Mouse (Mus musculus) midbrain, embryonic 15.5 days (tissue): Measurements from ENCODE around the gene Fetub. TPM values are rescaled to one million over a fixed set of nuclear protein-coding genes. Genes with fewer than 3 reads are reported as not detected.
"Not testable (repeated sequence)": the region's sequence is repeated elsewhere in the genome, so short reads cannot be mapped to it uniquely, and the experiment has no call there.

Experiments
- ATAC-seq: fragments of 200-750 bp; cut with Nextera tagmentation; replicated peaks from 2 replicates; pipeline ENCODE4 v1.8.0; 2017; ENCODE audit warnings: moderate TSS enrichment
- H3K27ac ChIP-seq: fragments of 300-500 bp; sonication (generic); 2 replicates; pipeline ENCODE4 v1.5.1; 2015; ENCODE audit warnings: mild to moderate bottlenecking, inconsistent platforms
- H3K27me3 ChIP-seq: fragments of 300-500 bp; sonication (generic); replicated peaks from 2 replicates; pipeline ENCODE4 v1.6.1; 2015; ENCODE audit warnings: inconsistent platforms
- H3K36me3 ChIP-seq: fragments of 300-500 bp; sonication (generic); replicated peaks from 2 replicates; pipeline ENCODE4 v1.6.1; 2015; ENCODE audit warnings: inconsistent platforms
- H3K4me1 ChIP-seq: fragments of 300-500 bp; sonication (generic); 2 replicates; pipeline ENCODE4 v1.6.1; 2015; ENCODE audit warnings: inconsistent platforms
- H3K4me2 ChIP-seq: fragments of 300-500 bp; sonication (generic); 2 replicates; pipeline ENCODE4 v1.6.1; 2015; ENCODE audit warnings: inconsistent platforms, mild to moderate bottlenecking, moderate library complexity
- H3K4me3 ChIP-seq: fragments of 300-500 bp; sonication (generic); 2 replicates; pipeline ENCODE4 v1.5.1; 2015; ENCODE audit warnings: mild to moderate bottlenecking, inconsistent platforms
- H3K9ac ChIP-seq: fragments of 300-500 bp; sonication (generic); 2 replicates; pipeline ENCODE4 v1.6.1; 2015; ENCODE audit warnings: mild to moderate bottlenecking, inconsistent platforms
- H3K9me3 ChIP-seq: fragments of 300-500 bp; sonication (generic); 2 replicates; pipeline ENCODE4 v1.6.1; 2016; ENCODE audit warnings: inconsistent platforms
- WGBS: fragments of 180-500 bp; shearing (Covaris S2); methylation state at CpG from one replicate; pipeline ENCODE4 v1.1.7; 2015; ENCODE audit warnings: mixed read lengths; 5-methylcytosine and 5-hydroxymethylcytosine counted together
- polyA plus RNA-seq: library from polyadenylated mRNA; unstranded; fragments of >200 nt; fragmentation: Nextera tagmentation; extraction: Ambion mirVana; gene quantifications from 2 replicates; pipeline ENCODE4 v1.2.1, GENCODE M21; 2015

The Fetub gene
- polyA plus RNA-seq, 1 experiment from 2014 or later: not detected

DNA sequence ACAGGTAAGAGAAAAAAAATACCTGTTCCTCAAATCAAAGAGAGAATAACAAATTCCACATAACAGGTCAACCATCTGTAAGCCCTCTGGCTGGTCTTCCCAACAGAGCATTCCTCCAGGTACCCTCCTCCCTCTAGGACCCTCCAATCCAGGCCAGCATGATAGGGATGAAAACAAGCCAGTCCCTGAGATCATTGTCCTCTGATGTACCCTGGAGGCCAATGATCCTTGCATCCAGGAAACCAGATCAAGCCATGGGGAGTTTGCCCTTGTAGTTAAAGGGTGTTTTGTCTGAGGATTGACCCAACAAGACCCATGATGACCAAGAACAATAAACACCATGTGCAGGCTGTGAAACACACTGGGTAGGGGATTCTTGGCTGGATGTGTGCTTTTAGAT, 3.9 kb upstream of the Fetub start:
- Histone ChIP-seq H3K27me3 (no peaks in the 10 kb centered on the region), H3K9me3 (no peaks in the 10 kb centered on the region), H3K4me2 (no peak overlapping the region), H3K36me3 (no peaks in the 10 kb centered on the region), H3K4me3 (no peak overlapping the region), H3K27ac (no peak overlapping the region), H3K4me1 (no peaks in the 10 kb centered on the region), H3K9ac (no peak overlapping the region)
- ATAC-seq: no peak

DNA sequence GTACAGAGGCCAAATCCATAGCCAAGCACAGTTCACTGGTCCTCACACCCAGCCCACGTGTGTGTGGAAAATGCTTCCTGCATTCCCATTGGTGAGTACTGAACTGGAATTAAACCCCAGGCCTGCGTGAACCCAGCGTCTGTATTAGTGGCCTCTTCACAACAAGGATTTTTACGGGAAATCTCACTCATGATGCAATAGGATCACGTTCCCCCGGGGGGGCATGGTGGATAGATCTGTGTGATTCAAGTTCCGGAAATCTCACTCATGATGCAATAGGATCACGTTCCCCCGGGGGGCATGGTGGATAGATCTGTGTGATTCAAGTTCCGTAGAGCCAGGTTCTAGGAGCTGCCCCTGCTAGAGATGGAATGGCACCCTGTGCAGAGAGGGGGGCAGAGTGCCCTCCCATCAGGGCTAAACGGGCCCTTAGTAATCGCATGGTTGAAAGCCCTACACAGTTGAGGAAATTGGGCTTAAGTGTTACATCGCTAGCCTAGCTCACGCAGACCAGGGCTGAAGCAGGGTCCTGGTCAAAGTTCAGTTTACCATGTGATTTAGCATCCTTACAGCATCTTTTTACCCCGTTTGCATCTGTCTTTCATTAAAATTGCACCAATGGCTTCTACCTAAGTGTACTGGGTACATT, 654 bp downstream of the Fetub start:
- WGBS: 69% methylated on average over 15 of the region's 15 CpGs
- H3K27me3 ChIP-seq: no peaks in the 10 kb centered on the region
- no peaks in the 10 kb centered on the region for H3K36me3 ChIP-seq
- no peaks in the 10 kb centered on the region for H3K9me3 ChIP-seq
- ATAC-seq: no peak
- H3K9ac ChIP-seq: no peak overlapping the region
- no peak overlapping the region for H3K4me3 ChIP-seq
- H3K4me1 ChIP-seq: no peaks in the 10 kb centered on the region
- H3K27ac ChIP-seq: no peak overlapping the region
- no peak overlapping the region for H3K4me2 ChIP-seq

DNA sequence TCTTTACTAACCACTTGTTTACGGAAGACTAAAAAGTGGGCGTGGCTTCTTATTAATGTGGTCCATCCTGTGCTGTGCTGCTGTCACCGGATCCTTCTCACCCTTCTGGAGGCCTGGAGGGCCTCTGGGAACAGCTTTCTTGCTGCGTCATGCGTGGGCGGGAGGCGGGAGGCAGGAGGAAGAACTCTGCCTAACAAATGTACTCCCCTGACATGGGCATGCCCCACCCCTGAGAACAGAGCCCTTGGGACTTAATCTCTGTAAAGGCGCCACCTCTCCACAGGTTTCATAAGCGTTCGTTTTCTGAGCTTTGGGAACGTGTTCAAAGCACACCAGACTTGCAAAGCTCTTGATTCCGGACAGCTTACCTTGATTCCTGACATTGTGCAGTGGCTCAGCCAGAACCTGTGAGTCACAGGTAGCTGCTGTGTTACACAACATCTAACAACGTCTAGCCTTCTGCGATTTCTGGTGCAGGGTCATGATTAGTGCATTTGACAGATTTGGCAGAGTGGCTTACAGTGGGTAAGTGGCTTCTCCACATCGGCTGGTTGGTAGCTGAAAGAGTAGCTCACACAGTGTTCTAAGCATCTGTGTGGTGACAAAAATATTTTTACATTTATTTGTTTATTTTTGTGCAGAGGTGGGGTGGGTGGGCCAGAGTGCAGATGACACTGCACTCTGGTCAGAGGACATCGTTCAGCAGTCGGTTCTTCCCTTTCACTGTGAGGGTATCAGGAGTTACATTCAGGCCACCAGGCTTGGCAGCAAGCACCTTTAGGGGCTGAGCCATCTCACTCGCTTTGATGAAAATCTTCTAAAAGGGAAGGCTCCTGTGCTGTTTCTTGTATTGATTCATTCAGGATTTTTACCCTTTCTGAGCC, 2.1 kb downstream of the Fetub start:
- 73% methylated on average over 18 of the region's 18 CpGs for WGBS
- no peaks in the 10 kb centered on the region for H3K9me3 ChIP-seq
- no peaks in the 10 kb centered on the region for H3K4me1 ChIP-seq
- no peaks in the 10 kb centered on the region for H3K36me3 ChIP-seq
- H3K27ac ChIP-seq: no peak overlapping the region
- no peak overlapping the region for H3K4me3 ChIP-seq
- H3K27me3 ChIP-seq: no peaks in the 10 kb centered on the region
- no peak overlapping the region for H3K4me2 ChIP-seq
- H3K9ac ChIP-seq: no peak overlapping the region
- no peak for ATAC-seq

DNA sequence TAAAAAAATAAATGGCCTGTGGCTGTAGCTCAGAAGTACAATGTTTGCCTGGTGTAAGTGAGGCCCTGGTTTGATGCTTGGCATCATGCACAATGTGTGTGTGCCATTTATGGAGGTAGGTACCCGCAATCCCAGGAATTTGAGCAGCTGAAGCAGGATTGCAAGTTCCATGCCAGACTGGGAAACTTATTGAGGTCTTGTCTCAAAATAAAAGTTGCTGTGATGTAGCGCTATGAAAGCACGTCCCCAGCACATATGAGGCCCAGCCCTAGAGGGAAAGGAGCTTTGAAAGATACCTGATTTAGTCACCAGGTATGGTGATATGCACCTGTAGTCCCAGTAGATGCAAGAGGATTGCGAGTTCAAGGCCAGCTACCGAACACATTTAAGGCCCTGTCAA, 3.6 kb downstream of the Fetub start:
- Histone ChIP-seq H3K9ac (no peak overlapping the region), H3K4me1 (no peaks in the 10 kb centered on the region), H3K4me3 (no peak overlapping the region), H3K36me3 (no peaks in the 10 kb centered on the region), H3K4me2 (no peak overlapping the region), H3K27me3 (no peaks in the 10 kb centered on the region), H3K9me3 (no peaks in the 10 kb centered on the region), H3K27ac (no peak overlapping the region)
- ATAC-seq: no peak
- WGBS: 90% methylated on average over 5 of the region's 5 CpGs

DNA sequence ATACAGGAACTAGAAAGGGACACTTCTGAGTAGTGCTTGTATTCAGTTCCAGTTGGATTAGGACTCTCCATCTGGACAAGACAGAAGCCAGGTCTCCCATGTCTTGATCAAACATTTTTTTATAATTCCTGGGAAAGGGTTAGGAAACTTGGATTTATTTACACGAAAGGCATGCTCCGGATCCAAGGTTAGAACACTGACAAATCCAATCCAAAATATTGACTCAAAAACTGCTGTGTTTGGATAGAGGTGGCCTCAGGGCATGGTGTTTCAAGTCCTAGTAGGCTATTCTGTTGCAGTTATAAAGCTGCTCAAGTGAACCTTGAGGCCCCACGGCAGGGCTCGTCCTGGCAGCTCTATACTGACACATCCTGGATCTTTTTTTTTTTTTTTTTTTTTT, 4.3 kb downstream of the Fetub start:
- no peak overlapping the region for H3K9ac ChIP-seq
- no peaks in the 10 kb centered on the region for H3K27me3 ChIP-seq
- no peak overlapping the region for H3K4me2 ChIP-seq
- ATAC-seq: no peak
- no peaks in the 10 kb centered on the region for H3K4me1 ChIP-seq
- H3K27ac ChIP-seq: no peak overlapping the region
- 81% methylated on average over 4 of the region's 4 CpGs for WGBS
- no peak overlapping the region for H3K4me3 ChIP-seq
- H3K9me3 ChIP-seq: no peaks in the 10 kb centered on the region
- no peaks in the 10 kb centered on the region for H3K36me3 ChIP-seq

DNA sequence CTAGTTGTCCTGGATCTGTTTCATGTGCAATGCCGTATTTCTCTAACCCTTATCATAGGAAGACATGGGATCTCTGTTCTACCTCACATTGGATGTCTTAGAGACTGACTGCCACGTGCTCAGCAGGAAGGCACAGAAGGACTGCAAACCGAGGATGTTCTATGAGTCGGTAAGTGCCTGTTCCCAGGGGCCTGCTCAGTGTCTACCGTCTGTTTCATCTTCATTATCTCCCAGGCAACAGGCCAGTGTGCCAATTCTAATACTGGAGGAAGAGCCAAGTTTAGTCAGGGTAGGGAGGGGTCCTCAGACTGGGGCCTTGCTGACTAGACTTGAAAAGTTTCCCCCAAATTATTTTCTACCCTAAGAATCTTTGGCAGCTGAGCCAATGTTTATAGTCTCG, 11.4 kb downstream of the Fetub start:
- no peaks in the 10 kb centered on the region for H3K9me3 ChIP-seq
- ATAC-seq: no peak
- H3K4me3 ChIP-seq: no peak overlapping the region
- H3K9ac ChIP-seq: no peak overlapping the region
- H3K4me1 ChIP-seq: no peaks in the 10 kb centered on the region
- H3K36me3 ChIP-seq: no peaks in the 10 kb centered on the region
- WGBS: 63% methylated on average over 6 of the region's 6 CpGs
- H3K27me3 ChIP-seq: no peaks in the 10 kb centered on the region
- H3K27ac ChIP-seq: no peak overlapping the region
- no peak overlapping the region for H3K4me2 ChIP-seq

DNA sequence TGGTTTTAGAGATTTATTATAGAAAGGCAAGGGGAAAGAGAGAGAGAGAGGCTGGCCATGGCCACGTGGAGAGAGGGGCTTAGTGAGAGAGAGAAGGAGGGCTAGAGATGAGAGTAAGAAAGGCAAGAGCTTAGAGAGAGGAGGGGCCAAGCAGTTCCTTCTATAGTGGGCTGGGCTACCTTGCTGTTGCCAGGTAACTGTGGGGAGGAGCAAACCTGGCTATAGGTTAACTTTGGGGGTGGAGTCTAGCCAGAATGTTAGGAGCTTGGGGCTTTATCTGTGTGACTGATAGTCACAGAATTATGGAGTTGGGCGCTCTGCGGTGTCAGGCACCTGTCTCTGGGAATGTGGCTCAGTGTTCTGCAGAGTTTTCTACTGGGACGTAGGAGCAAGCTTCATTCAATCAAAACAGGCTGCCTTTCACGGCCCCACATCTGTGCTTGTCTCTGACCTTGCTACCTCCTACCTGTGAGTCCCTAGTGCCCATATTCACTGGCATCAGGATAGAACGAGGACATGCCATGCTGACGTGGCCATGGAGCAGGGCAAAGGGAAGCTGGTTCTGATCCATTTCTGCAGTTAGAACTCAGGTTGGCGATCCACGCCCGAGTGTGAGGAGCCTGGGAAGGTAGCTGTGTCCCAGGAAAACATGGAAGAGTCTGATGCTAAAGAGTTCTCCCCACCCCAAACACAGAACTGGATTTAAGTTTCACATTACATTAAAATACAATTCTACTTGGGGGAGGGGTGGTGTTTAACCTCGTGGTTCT, 13.5 kb downstream of the Fetub start:
- Histone ChIP-seq H3K27ac (no peak overlapping the region), H3K9ac (no peak overlapping the region), H3K4me2 (no peak overlapping the region), H3K9me3 (no peaks in the 10 kb centered on the region), H3K4me1 (no peaks in the 10 kb centered on the region), H3K27me3 (no peaks in the 10 kb centered on the region), H3K4me3 (no peak overlapping the region), H3K36me3 (no peaks in the 10 kb centered on the region)
- ATAC-seq: no peak
- 86% methylated on average over 11 of the region's 11 CpGs for WGBS

DNA sequence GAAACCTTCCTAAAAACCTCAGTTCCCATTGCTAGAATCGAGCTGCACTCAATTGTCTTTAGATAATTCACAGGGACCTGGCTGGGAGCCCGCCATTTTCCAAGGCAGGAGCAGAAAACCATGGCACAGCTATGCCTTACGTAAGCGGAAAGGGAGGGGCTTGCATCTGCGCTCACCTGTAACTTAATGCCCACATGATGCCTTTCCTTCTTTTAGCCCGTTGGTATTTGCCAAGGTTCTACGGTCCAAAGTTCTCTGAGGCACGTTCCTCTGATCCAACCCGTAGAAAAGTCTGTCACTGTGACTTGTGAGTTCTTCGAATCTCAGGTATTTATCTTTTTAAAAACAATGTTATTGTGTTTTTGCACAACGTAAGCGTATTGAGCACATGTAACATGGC, 19.5 kb downstream of the Fetub start:
- Histone ChIP-seq H3K4me1 (no peaks in the 10 kb centered on the region), H3K4me3 (no peak overlapping the region), H3K9ac (no peak overlapping the region), H3K36me3 (no peaks in the 10 kb centered on the region), H3K9me3 (no peaks in the 10 kb centered on the region), H3K27me3 (no peaks in the 10 kb centered on the region), H3K4me2 (no peak overlapping the region), H3K27ac (no peak overlapping the region)
- WGBS: 91% methylated on average over 12 of the region's 12 CpGs
- no peak for ATAC-seq

DNA sequence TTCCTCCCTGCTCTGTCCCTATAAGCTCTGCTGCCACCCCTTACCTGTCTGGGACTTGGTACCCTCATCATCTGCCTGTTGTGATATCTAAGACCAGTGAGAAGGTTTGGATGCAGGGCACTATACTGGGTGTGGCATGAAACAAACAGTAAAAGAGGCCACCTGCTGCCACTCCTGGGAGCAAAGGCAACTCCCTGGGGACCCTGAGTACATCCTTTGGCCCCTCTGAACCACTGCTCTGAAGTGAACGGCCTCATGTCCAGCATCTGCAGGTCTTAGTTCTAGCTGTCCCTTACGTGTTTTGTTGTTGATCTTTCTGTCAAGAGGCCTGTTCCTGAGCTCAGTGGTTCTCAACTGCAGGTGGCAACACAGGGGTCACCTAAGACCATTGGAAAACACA, 20.4 kb downstream of the Fetub start:
- Histone ChIP-seq H3K4me3 (no peak overlapping the region), H3K27ac (no peak overlapping the region), H3K4me2 (no peak overlapping the region), H3K9ac (no peak overlapping the region), H3K4me1 (no peaks in the 10 kb centered on the region), H3K27me3 (no peaks in the 10 kb centered on the region), H3K36me3 (no peaks in the 10 kb centered on the region), H3K9me3 (no peaks in the 10 kb centered on the region)
- ATAC-seq: no peak
- WGBS: 77% methylated on average over 2 of the region's 2 CpGs

DNA sequence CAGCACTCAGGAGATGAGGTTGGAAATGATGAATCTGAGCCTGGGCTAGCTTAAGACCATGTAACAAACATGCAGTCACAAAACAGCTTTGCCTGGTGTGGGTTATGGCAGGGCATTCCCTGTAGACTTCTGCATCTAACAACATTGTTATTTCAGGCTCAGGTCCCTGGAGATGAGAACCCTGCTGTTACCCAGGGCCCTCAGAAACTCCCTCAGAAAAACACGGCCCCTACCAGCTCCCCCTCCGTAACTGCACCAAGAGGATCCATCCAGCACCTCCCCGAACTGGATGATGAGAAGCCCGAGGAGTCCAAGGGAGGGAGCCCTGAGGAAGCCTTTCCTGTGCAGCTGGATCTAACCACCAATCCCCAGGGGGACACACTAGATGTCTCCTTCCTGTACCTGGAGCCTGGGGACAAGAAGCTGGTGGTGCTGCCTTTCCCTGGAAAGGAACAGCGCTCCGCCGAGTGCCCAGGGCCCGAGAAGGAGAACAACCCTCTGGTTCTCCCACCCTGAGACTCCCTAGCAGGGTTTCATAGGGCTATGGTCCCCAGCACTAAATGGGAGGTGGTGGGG, 21.1 kb downstream of the Fetub start:
- no peak overlapping the region for H3K27ac ChIP-seq
- H3K36me3 ChIP-seq: no peaks in the 10 kb centered on the region
- WGBS: 85% methylated on average over 8 of the region's 8 CpGs
- no peaks in the 10 kb centered on the region for H3K4me1 ChIP-seq
- no peak overlapping the region for H3K9ac ChIP-seq
- H3K9me3 ChIP-seq: no peaks in the 10 kb centered on the region
- ATAC-seq: no peak
- H3K4me3 ChIP-seq: no peak overlapping the region
- H3K27me3 ChIP-seq: no peaks in the 10 kb centered on the region
- no peak overlapping the region for H3K4me2 ChIP-seq

DNA sequence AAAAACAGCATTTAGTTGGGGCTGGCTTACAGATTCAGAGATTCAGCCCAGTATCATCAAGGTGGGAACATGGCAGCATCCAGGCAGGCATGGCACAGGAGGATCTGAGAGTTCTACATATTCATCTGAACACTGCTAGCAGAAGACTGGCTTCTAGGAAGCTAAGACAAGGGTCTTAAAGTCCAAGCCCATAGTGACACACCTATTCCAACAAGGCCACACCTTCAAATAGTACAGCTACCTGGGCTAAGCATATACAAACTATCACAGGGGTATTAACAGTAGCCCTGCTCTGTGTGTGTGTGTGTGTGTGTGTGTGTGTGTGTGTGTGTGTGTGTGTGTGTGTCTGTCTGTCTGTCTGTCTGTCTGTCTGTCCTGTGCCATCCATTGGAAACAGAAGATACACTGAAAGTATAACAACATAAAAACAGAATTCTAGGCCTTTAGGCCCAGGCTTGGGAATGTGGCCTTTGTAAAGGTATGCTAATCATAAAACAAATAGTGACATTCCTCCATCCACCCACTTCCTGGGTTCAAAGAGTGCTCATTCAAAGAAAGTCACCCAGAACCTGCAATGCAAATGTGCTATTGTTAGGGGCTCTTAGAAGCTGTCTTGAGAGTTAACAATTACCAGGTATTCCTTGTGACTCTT, 23.8 kb downstream of the Fetub start:
- not testable (repeated sequence) for H3K9ac ChIP-seq, H3K27me3 ChIP-seq, ATAC-seq, H3K9me3 ChIP-seq, H3K36me3 ChIP-seq, H3K27ac ChIP-seq, H3K4me2 ChIP-seq, H3K4me1 ChIP-seq, H3K4me3 ChIP-seq

DNA sequence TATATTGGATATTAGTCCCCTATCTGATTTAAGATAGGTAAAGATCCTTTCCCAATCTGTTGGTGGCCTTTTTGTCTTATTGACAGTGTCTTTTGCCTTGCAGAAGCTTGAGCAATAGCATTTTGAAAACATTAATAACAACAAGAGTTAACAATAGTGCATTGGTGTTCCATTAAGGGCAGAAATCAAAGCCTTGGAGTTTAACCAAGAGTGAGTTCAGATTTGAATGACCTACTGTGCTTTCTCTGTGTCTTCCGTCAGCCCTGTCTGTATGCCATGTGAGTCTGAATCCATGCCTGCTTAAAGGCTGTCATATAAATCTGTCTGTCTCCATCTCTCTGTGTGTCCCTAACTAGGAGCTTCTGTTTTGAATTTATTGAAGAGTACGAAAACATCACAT, 29.2 kb downstream of the Fetub start:
- Histone ChIP-seq H3K9ac (no peak overlapping the region), H3K4me2 (no peak overlapping the region), H3K4me1 (no peaks in the 10 kb centered on the region), H3K9me3 (no peaks in the 10 kb centered on the region), H3K27me3 (no peaks in the 10 kb centered on the region), H3K36me3 (no peaks in the 10 kb centered on the region), H3K27ac (no peak overlapping the region), H3K4me3 (no peak overlapping the region)
- ATAC-seq: no peak
- 86% methylated on average over 2 of the region's 2 CpGs for WGBS
